Mouse (Mus musculus) kidney, postnatal 36 days (tissue): ENCODE measurements around the gene Sumo2.
A peak's percentile ranks its signal among the peaks of the same experiment; 100 is the strongest.
"Not testable (repeated sequence)": the region's sequence is repeated elsewhere in the genome, so short reads cannot be mapped to it uniquely, and the experiment has no call there.

Source experiments
- DNase-seq, 2 experiments: peaks; one replicate each; pipeline ENCODE4 v3.0.0; 2021 to 2022; ENCODE audit warnings: mixed read lengths in 2 of 2

The Sumo2 gene

DNA sequence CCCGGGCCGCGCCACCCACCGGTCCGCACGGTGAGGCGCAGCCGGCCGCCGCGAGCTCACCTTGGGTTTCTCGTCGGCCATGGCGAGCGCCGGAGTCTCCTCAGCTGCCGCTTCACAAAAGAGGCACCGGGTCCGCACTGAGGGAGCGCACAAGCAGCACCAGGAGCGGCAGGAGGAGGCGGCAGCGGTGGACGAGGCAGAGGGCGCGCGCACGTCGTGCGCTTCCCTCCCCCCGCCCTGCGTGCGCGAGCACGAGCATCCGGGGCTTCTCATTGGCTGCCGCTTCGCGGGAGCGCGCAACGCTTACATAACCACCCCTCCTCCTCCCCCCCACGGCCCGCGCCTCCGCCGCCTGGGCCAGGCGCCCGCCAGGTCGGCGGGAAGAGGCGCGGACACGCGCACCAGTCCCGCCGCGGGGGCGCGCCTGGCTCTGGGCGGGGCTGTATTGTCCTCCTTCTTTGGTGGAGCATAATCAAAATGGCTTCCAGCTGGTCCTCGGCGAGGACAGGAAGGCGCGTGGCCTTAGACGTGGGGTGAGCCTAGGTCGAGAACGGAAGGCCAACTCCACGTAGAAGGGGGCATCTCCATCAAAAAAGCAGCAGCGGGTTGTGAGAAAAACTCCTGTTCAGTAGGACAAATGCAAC lies at the start of gene Sumo2:
Sumo2 (minus strand) TSS at position 239 of the 644 bp plus-strand sequence.
- peak; percentile 98 to 99 for DNase-seq

DNA sequence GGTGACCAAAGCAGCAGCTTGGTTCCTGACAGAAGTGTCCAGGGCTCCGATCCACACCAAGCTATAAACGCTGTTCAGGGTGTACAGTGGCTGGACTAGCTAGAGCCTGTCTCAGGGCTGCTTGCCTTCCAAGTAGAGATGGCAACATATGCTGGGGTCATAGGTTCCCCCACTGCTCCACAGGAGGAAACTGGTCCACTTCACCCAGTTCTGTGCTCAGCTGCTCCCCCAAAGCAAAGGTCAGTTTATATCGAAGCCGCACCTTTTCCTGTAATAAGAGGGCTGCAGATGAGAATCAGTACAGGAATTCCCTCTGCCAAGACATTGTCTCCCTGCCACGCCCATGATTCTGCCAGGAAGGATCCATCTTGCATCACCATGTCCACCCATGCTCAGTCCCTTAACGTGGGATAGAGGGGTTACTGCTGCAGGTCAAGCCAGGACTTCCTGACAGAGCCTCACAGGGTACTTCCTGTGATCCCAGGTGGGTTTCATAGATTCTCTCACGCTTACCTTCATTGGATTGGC lies 49.6 kb upstream of the Sumo2 start:
- DNase-seq = no peak

GRCm38 (mm10) chr11:115584376-115585073 lies 48.4 kb upstream of the Sumo2 start:
- no peak for DNase-seq

GRCm38 (mm10) chr11:115582913-115583606 lies 47.0 kb upstream of the Sumo2 start:
- no peak for DNase-seq

DNA sequence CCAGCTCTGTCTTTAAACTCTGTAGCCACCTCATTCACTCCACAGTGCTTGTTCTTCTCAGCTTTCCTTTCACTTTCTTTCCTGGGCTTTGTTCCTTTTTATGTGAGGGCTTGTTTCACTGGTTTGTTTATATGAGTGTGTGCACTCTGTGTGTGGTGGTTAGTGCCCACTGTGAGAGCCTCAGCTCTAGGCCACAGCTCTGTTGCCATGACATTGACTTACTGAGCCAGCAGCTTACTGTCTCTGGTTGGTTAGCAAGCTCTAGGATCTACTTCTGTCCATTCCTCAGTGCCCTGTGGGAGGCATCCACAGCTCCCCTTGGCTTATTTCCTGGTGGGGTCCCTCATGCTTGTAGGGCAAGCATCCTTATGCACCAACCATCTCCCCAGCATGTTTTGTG lies 43.0 kb upstream of the Sumo2 start:
- no peak for DNase-seq

DNA sequence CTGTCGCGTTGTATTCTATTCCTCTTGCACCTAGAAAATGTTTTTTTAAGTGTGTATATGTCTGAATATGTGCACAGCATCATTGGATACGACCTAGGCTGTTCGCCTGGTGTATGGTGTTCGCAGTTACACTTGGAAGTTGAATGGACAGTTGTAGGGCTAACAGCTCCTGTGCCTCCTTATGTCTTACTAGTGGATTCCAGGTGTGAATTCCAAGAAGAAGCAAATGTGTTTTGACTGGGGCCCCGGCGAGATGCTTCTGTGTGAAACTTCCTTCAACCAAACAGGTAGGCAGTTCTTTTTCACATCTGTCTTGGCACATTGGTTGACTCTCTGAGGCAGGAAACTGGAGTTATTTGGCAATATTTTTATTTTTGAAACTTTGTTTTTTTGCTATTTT lies 28.9 kb upstream of the Sumo2 start:
- DNase-seq = no peak

GRCm38 (mm10) chr11:115564064-115564809 lies 28.2 kb upstream of the Sumo2 start, which contains the start of gene Nup85:
TSS of gene Nup85 (plus strand) at chr11:115564434.
- DNase-seq = peak; percentile 97 to 99

- DNase-seq = no peak
Measured at GRCm38 (mm10) chr11:115563406-115563805, 27.3 kb upstream of the Sumo2 start.

DNA sequence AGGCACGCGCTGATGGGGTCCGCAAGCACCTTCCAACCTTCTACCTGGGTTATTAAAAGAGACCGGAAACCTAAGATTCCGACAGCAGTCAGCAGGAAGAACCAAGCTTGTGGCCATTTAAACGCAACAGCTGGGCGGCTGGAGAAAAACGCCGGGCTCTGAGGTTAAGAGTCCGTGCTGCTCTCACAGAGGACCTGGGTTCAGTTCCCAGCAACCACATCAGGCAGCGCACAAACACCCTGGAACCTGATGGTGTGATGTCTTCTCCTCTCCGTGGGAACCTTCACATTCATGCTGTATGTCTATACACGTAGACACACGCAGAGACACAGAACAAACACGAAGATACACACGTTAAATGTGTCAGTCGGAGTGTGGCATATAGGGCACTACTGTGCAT lies 19.6 kb upstream of the Sumo2 start:
- no peak for DNase-seq

DNA sequence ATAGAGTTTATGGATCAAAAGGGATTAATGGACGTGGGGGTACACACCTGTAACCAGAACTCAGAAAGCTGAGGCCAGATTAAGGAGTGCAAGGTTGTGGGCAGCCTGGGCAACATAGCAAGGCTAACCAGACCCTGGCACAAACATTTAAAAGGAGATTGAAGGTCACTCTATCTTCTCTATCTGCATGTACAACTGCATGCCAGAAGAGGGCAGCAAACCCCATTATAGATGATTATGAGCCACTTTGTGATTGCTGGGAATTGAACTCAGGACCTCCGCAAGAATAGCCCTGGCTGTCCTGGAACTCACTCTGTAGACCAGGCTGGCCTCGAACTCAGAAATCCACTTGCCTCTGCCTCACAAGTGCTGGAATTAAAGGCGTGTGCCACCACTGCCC lies 16.7 kb upstream of the Sumo2 start:
- peak in 1 of 2 experiments; percentile 41 for DNase-seq

- DNase-seq = no peak
Measured at GRCm38 (mm10) chr11:115543571-115543970, 7.5 kb upstream of the Sumo2 start.

DNA sequence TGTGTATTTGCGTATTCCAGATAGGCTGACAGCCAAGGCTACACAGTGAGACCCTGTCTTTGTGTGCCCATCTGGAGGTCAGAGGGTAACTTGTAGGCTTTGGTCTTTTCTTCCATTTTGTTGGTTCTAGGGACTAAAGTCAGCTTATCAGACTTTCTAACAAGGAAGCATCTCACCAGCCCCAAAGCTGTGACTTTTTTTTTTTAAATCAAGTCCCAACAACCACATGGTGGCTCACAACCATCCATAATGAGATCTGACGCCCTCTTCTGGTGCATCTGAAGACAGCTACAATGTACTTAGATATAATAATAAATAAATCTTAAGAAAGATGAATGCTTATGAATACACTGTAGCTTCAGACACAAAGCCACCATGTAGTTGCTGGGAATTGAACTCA lies 2.0 kb upstream of the Sumo2 start:
- no peak for DNase-seq

DNA sequence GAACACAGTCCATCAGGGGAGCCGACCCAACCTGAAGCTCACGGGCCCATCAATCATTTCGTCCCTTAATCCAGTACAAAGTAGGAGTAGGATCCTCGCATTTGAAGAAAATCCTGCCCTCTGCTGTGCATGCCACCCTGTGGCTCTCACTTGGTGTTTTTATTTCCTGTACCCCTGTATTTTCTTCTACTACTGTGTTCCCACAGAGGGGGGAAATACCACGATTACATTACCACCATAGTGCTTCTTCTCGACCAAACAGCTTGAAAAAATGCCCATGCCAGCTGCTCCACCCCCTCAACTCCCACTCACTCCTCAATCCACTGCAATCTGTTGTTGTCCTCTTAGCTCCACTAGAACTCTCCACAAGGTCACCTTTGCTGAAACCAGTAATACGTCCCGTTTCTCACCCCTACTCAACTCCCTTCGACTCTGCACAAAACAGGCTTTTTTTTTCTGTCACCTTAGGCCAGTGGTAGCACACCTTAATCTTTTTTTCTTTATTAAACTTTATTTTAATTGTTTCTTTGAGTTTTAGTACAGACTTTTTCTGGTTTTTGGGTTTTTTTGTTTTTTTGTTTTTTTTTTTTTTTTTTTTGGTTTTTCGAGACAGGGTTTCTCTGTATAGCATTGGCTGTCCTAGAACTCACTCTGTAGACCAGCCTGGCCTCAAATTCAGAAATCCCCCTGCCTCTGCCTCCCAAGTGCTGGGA lies 936 bp upstream of the Sumo2 start:
- no peak for DNase-seq

GRCm38 (mm10) chr11:115535401-115536037 lies 557 bp downstream of the Sumo2 start:
- DNase-seq = peak; percentile 55 to 80

DNA sequence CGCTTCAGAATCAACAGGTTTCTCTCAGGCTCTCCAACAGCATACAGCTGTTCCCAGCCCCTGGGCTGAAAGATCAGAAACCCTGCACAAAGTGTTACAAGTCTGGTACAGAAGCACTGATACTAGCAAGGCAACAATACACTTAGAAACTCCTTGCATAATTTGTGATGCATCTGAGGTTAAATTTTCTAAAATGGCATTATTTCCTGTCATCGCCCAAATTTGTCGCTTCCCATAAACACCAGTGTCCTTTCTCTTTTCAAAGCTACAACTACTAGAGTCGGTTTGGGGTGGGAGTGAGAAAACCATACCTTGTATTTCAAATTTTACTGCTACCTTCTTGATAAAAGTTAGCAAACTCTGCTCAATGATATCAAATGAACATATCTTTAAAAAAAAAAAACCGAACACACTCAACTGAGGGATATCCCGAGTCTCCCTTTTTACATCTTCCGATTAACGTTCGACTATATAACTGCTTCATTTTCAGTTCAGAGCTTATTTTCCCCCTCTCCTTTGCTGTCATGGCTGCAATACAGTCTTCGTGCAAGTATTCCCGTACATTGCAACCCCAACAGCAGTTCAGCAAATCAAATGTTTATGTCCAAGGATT lies 1.2 kb downstream of the Sumo2 start:
- DNase-seq = no peak

DNA sequence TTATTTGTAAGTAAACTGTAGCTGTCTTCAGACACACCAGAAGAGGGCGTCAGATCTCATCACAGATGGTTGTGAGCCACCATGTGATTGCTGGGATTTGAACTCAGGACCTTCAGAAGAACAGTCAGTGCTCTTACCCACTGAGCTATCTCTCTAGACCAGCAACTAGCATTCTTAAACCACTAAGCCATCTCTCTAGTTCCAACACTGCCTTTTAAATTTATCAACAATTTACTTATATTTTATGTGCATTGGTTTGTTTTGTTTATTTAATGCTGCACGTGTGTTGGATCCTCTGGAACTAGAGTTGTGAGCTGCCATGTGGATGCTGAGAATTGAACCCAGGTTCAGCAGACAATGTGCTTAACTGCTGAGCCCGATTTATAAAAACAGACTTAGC lies 9.6 kb downstream of the Sumo2 start:
- DNase-seq = not testable (repeated sequence)

DNA sequence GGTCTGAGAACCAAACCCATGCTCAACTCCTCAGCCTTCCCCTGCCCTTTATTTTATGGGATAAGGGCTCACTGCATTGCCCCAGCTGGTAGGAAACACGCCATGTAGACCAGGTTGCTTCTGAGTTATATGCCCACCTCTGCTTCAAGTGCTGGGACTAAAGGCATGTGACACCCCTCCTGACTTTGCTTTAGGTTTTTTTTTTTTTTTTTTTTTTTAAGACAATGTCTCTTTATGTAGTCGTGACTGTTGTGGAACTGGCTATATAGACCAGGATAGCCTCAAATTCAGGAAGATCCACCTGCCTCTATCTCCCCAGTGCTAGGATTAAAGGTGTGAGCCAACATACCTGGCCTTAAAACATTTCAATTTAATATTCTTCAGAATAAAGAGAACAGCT lies 13.4 kb downstream of the Sumo2 start:
- DNase-seq = no peak

DNA sequence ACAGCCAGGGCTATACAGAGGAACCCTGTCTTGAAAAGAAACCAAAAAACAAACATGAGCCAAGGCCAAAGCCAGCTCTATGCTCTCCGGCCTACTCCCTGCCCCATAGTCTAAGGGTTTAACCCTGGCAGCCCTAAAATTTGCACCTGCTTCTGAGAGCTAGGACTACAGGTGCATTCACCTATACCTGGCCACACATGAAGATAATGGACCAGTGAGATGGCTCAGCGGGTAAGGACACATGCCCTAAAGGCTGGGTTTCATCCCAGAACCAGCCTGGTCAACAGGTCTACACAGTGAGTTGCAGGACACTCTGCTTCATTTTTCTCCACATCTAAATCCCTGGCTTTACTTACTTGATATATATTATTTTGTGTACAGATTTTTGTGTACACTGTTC lies 13.8 kb downstream of the Sumo2 start:
- DNase-seq = no peak

DNA sequence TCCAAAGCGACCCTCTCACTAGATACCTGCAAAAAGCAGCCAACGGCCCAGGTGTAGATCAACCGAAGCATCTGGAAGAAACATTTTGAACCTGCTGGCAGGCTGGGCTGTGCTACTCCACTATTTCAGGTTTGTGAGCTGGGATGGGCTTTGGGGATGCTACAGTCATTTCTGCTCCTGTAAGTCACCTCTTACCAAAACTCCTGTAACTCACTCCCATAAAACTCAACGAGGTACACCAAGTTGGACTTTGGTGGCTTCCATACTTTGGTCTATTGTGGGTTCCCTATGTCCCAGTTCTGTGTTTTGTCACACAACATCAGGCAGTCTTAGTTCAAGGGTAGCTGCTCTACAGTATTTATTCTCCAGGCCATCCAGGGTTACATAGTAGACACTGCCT lies 15.0 kb downstream of the Sumo2 start:
- no peak for DNase-seq

GRCm38 (mm10) chr11:115520218-115520617 lies 15.9 kb downstream of the Sumo2 start:
- no peak for DNase-seq

DNA sequence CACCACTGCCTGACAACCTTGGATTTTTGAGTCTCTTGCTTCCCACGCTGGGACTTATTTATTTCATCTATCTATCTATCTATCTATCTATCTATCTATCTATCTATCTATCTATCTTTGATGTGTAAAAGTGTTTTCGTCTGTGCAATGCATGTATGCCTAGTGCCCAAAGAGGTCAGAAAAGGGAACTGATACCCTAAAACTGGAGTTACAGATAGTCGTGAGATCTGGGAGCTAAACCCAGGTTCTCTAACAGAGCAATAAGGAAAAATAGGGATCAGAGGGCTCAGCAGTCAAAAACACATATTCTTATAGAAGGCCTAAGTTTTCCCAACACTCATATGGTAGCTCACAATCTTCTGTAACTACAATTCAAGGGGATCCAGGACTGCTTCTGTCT lies 16.5 kb downstream of the Sumo2 start:
- no peak for DNase-seq
